Mouse (Mus musculus): ENCODE data around the gene Gm13285.
"Not testable (repeated sequence)": the region's sequence is repeated elsewhere in the genome, so short reads cannot be mapped to it uniquely, and the experiment has no call there.

GRCm38 (mm10) chr4:88791250-88791649, 8.2 kb upstream of the Gm13285 start, which contains the start of gene Gm13278:
- not testable (repeated sequence) for TF ChIP-seq CTCF (IDR thresholded peaks at IDR 0.05 in 2 of 3, conservative IDR thresholded peaks at IDR 0.05 in 1 of 3; ENCODE audit: control insufficient read depth in 1 of 3, insufficient read depth in 1 of 3, low read depth in 2 of 3, low read length in 3 of 3, poor library complexity in 1 of 3, severe bottlenecking in 1 of 3); POLR2A (IDR thresholded peaks at IDR 0.05; ENCODE audit: control insufficient read depth in 1 of 2, insufficient read depth in 1 of 2, low read depth in 1 of 2, low read length in 2 of 2, poor library complexity in 1 of 2); ETS1 (IDR thresholded peaks at IDR 0.05; ENCODE audit: low read depth, low read length); NELFE (IDR thresholded peaks at IDR 0.05; ENCODE audit: low read depth, low read length); MAFK (IDR thresholded peaks at IDR 0.05; ENCODE audit: borderline replicate concordance, low read depth, low read length); MYB (IDR thresholded peaks at IDR 0.05; ENCODE audit: low read depth, low read length); ZKSCAN1 (IDR thresholded peaks at IDR 0.05; ENCODE audit: low read depth, low read length)

All from MEL (cell line).